Mouse (Mus musculus): Measurements from ENCODE around the gene Wiz.

GRCm38 (mm10) chr17:32382576-32382975 is 6.7 kb downstream of the Wiz start:
- TF ChIP-seq POLR2A (IDR thresholded peaks at IDR 0.05; ENCODE audit: control insufficient read depth, low read depth, low read length) (no peak), CTCF (IDR thresholded peaks at IDR 0.05; ENCODE audit: control insufficient read depth, insufficient read depth, insufficient replicate concordance, low read depth, low read length) (no peak)
